Mouse (Mus musculus): Measurements from ENCODE around the gene Gpr27. TPM values are rescaled to one million over a fixed set of nuclear protein-coding genes. Genes with fewer than 3 reads are reported as not detected.

Gpr27 gene
- polyA plus RNA-seq, 1 experiment from 2014 or later, result 4.5 TPM

Other genes with a start within 250 kb of the Gpr27 start
- 77.4 and 91.0 TPM in 2 replicates for gene Foxp1, start 170.0 kb upstream of the Gpr27 start, polyA plus RNA-seq (2016; fragmentation: Nextera tagmentation; extraction: Ambion mirVana)
- gene Eif4e3, start 25.9 kb upstream of the Gpr27 start, polyA plus RNA-seq (2016; fragmentation: Nextera tagmentation; extraction: Ambion mirVana), result 19.8 and 20.4 TPM in 2 replicates
- gene Gm20696, start 25.9 kb upstream of the Gpr27 start, polyA plus RNA-seq (2016; fragmentation: Nextera tagmentation; extraction: Ambion mirVana), result 5.9 and 7.6 TPM in 2 replicates
- gene Prok2, start 33.7 kb downstream of the Gpr27 start, polyA plus RNA-seq (2016; fragmentation: Nextera tagmentation; extraction: Ambion mirVana), result 0.65 and 0.72 TPM in 2 replicates